Mouse (Mus musculus) MEL (cell line): ENCODE measurements around the gene Ndufs4.

Experiments
- BHLHE40 ChIP-seq: IDR thresholded peaks from 2 replicates; pipeline ENCODE4 v1.6.1; 2012; ENCODE audit warnings: low read depth, mild to moderate bottlenecking, inconsistent platforms, low read length, improper control_type of control experiment, borderline replicate concordance
- CTCF ChIP-seq, 3 experiments: IDR thresholded peaks in 2 of 3; conservative IDR thresholded peaks in 1 of 3; 2 replicates each; pipeline ENCODE4 v1.5.1; 2011 to 2012; ENCODE audit warnings: low read length in 3 of 3, low read depth in 2 of 3, mild to moderate bottlenecking in 2 of 3, improper control_type of control experiment in 1 of 3, inconsistent platforms in 1 of 3, mixed read lengths in 1 of 3, moderate library complexity in 1 of 3; ENCODE audit not compliant: control insufficient read depth in 1 of 3, insufficient read depth in 1 of 3, poor library complexity in 1 of 3, severe bottlenecking in 1 of 3
- GATA1 ChIP-seq: IDR thresholded peaks from 2 replicates; pipeline ENCODE4 v1.6.1; 2011; ENCODE audit warnings: low read depth, low read length, improper control_type of control experiment
- MYB ChIP-seq: IDR thresholded peaks from 2 replicates; pipeline ENCODE4 v1.6.1; 2011; ENCODE audit warnings: mild to moderate bottlenecking, low read depth, low read length, improper control_type of control experiment
- POLR2A ChIP-seq, 2 experiments: IDR thresholded peaks; 2 replicates each; pipeline ENCODE4 v1.6.1; 2011 to 2012; ENCODE audit warnings: low read length in 2 of 2, mild to moderate bottlenecking in 2 of 2, control low read depth in 1 of 2, improper control_type of control experiment in 1 of 2, low read depth in 1 of 2, moderate library complexity in 1 of 2; ENCODE audit not compliant: control insufficient read depth in 1 of 2, insufficient read depth in 1 of 2, poor library complexity in 1 of 2
- POLR2AphosphoS5 ChIP-seq: IDR thresholded peaks from 2 replicates; pipeline ENCODE4 v1.6.1; 2012; ENCODE audit warnings: low read depth, borderline replicate concordance, mild to moderate bottlenecking, inconsistent platforms, low read length, moderate library complexity, mixed read lengths
- ZC3H11A ChIP-seq: IDR thresholded peaks from 2 replicates; pipeline ENCODE4 v1.6.1; 2012; ENCODE audit warnings: low read depth, mild to moderate bottlenecking, inconsistent platforms, low read length, improper control_type of control experiment

DNA sequence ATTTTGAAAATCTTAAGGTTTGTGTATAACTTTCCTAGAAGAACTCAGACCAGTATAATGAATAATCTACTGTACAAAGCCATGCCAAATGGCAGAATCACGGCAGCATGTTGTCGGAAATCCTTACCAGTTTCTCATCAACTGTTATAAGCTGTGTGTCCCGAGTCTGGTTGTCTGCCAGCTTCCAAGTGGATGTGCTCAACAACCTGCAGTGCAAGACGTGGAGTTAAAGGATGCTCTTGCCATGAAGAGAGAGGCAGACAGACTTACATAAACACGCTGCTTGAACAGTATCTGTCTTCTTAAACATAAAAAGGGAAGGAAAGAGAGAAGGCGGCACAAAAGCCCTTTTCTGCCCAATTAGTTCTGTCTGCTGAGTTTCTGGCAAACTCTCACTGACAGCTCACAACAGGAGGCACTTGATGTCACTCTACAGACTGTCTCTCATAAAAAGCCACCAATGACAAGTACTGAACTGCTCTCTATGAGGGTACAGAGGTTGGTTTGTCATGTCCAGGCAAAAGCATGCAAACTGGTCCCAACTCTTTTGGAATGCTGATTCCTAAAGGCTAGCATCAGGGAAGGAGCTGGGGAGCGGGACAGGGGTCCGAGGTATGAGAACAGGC lies 36.6 kb downstream of the Ndufs4 start:
- TF ChIP-seq CTCF (IDR thresholded peaks at IDR 0.05 in 2 of 3, conservative IDR thresholded peaks at IDR 0.05 in 1 of 3; ENCODE audit: control insufficient read depth in 1 of 3, insufficient read depth in 1 of 3, low read depth in 2 of 3, low read length in 3 of 3, poor library complexity in 1 of 3, severe bottlenecking in 1 of 3) = no peak
- no peak for TF ChIP-seq POLR2A (IDR thresholded peaks at IDR 0.05; ENCODE audit: control insufficient read depth in 1 of 2, insufficient read depth in 1 of 2, low read depth in 1 of 2, low read length in 2 of 2, poor library complexity in 1 of 2)
- no peak for TF ChIP-seq GATA1
- TF ChIP-seq MYB = no peak
- TF ChIP-seq ZC3H11A = no peak
- TF ChIP-seq POLR2AphosphoS5 = no peak
- TF ChIP-seq BHLHE40 = no peak
